20 mouse cellular contexts compared by ENCODE assay signal in genomic region chr13:19462966-19463365, GRCm38 (mm10).
DNase-seq lines count a peak whose midpoint lies in the region; ATAC-seq and TF ChIP-seq lines count a peak whose summit lies in the region.
"Had no signal": no experiment of that assay in that cellular context is flagged by ENCODE, and none has a peak within 500 bp of the region (broad histone marks: within the 10 kb centered on the region; RNA-seq: fewer than 3 reads in every experiment).

No protein-coding gene starts in this region.

- no peaks in the 10 kb centered on the region for H3K27me3 ChIP-seq in CH12.LX (replicated peaks)
- H3K27me3 ChIP-seq in hindbrain, embryonic 12.5 days: no peaks in the 10 kb centered on the region
- H3K27me3 ChIP-seq: embryonic facial prominence, embryonic 12.5 days had no signal

- in situ Hi-C loops in CH12.LX (cut with MboI; ENCODE audit: low pct_ligation_motif_present, low pct_unique_long_range_greater_than_20kb, low sequenced_read_pairs): no loop called here

- TF ChIP-seq POLR2A in CH12.LX (IDR thresholded peaks at IDR 0.05; ENCODE audit: low read depth, low read length): no peak

- dilution Hi-C loops in CH12.LX (cut with MboI; ENCODE audit: extremely low pct_ligation_motif_present, extremely low pct_unique_long_range_greater_than_20kb, low sequenced_read_pairs): no loop called here

- no peak for DNase-seq in layer of hippocampus, adult 2 months (ENCODE audit: low spot score in 2 of 2)
- no peak for DNase-seq in layer of hippocampus, adult 8-10 months (ENCODE audit: low spot score in 2 of 2)
- peak; percentile 24 for DNase-seq in 416B (ENCODE audit: low read depth)
- no peak for DNase-seq in CH12.LX (ENCODE audit: extremely low read depth)
- DNase-seq in ZHBTc4 (ENCODE audit: low read depth, low spot score): peak; percentile 30
- no peak for DNase-seq in B cell, adult 2 months
- DNase-seq: adrenal gland, postnatal 10 days; cerebellum, postnatal 10 days; gastrocnemius, postnatal 36 days; kidney, adult 8-10 months; kidney, postnatal 25 days; lung, postnatal 36 days; right cerebral cortex, adult 18-20 months had no signal

- no peak overlapping the region for H3K9ac ChIP-seq in CH12.LX (ENCODE audit: insufficient read depth, low read depth)
- no peak overlapping the region for H3K9ac ChIP-seq in hindbrain, embryonic 12.5 days
- H3K9ac ChIP-seq: embryonic facial prominence, embryonic 12.5 days had no signal

- H3K36me3 ChIP-seq in CH12.LX (replicated peaks in 1 of 2; ENCODE audit: control insufficient read depth in 1 of 2, insufficient read depth in 1 of 2, low read length in 1 of 2): no peaks in the 10 kb centered on the region
- H3K36me3 ChIP-seq in hindbrain, embryonic 12.5 days: no peaks in the 10 kb centered on the region
- H3K36me3 ChIP-seq: embryonic facial prominence, embryonic 12.5 days; hindbrain, embryonic 10.5 days; midbrain, embryonic 10.5 days had no signal

- no peak for TF ChIP-seq EP300 in CH12.LX (IDR thresholded peaks at IDR 0.05; ENCODE audit: low read length)

- peak; percentile 27 for TF ChIP-seq RAD21 in CH12.LX (IDR thresholded peaks at IDR 0.05; ENCODE audit: low read depth, low read length)

- no peaks in the 10 kb centered on the region for H3K79me2 ChIP-seq in CH12.LX (replicated peaks; ENCODE audit: control insufficient read depth, extremely low read depth, insufficient read depth, poor library complexity, severe bottlenecking)

- WGBS in hindbrain, embryonic 12.5 days: 96% methylated on average over 2 of the region's 2 CpGs

- H3K27ac ChIP-seq in layer of hippocampus, adult 2 months: no peak overlapping the region
- H3K27ac ChIP-seq in CH12.LX (ENCODE audit: insufficient read depth, low read depth): no peak overlapping the region
- no peak overlapping the region for H3K27ac ChIP-seq in hindbrain, embryonic 12.5 days
- H3K27ac ChIP-seq: embryonic facial prominence, embryonic 12.5 days; hindbrain, embryonic 10.5 days; midbrain, embryonic 10.5 days had no signal

- H3K9me3 ChIP-seq in CH12.LX (replicated peaks; ENCODE audit: low read length): peaks cover 2% of the 10 kb centered on the region
- H3K9me3 ChIP-seq in hindbrain, embryonic 12.5 days (replicated peaks): no peaks in the 10 kb centered on the region
- H3K9me3 ChIP-seq: embryonic facial prominence, embryonic 12.5 days; hindbrain, embryonic 10.5 days; midbrain, embryonic 10.5 days had no signal

- no peak overlapping the region for H3K4me2 ChIP-seq in CH12.LX (ENCODE audit: insufficient read depth, low read depth, poor library complexity, severe bottlenecking)
- H3K4me2 ChIP-seq in hindbrain, embryonic 12.5 days (replicated peaks): no peak overlapping the region
- H3K4me2 ChIP-seq: embryonic facial prominence, embryonic 12.5 days had no signal

- no peak for ATAC-seq in hindbrain, embryonic 12.5 days (ENCODE audit: low FRiP score)
- ATAC-seq: activated CD4-positive, CD25-positive, alpha-beta regulatory T cell, adult 4 months; CD4-positive, CD25-positive, alpha-beta regulatory T cell, adult 4 months; forebrain, embryonic 14.5 days had no signal

- H3K4me3 ChIP-seq in layer of hippocampus, adult 2 months: no peak overlapping the region
- H3K4me3 ChIP-seq in CH12.LX (replicated peaks in 1 of 3; ENCODE audit: low read depth in 2 of 3, low read length in 2 of 3, poor library complexity in 1 of 3): no peak overlapping the region
- no peak overlapping the region for H3K4me3 ChIP-seq in hindbrain, embryonic 12.5 days
- H3K4me3 ChIP-seq: embryonic facial prominence, embryonic 12.5 days; hindbrain, embryonic 10.5 days; midbrain, embryonic 10.5 days had no signal

- H3K4me1 ChIP-seq in CH12.LX (ENCODE audit: control insufficient read depth in 1 of 2, insufficient read depth in 2 of 2): no peaks in the 10 kb centered on the region
- H3K4me1 ChIP-seq in hindbrain, embryonic 12.5 days: no peaks in the 10 kb centered on the region
- H3K4me1 ChIP-seq: embryonic facial prominence, embryonic 12.5 days; hindbrain, embryonic 10.5 days had no signal

- peak; percentile 36 for TF ChIP-seq CTCF in layer of hippocampus, adult 2 months (conservative IDR thresholded peaks at IDR 0.05)
- peak in 1 of 2 experiments; percentile 33; a peak in 2 of 4 replicates for TF ChIP-seq CTCF in CH12.LX (conservative IDR thresholded peaks at IDR 0.05 in 1 of 2, IDR thresholded peaks at IDR 0.05 in 1 of 2; ENCODE audit: low read depth in 2 of 2, low read length in 2 of 2)

TF ChIP-seq in CH12.LX, 34 proteins besides CTCF, POLR2A, EP300 and RAD21:
- TF ChIP-seq MYC (IDR thresholded peaks at IDR 0.05; ENCODE audit: low read depth, low read length) (no peak), SMC3 (IDR thresholded peaks at IDR 0.05; ENCODE audit: low read depth, low read length) (peak; percentile 23; the same call in 1 of the 2 replicates)

Comparison
In these comparisons a context has a peak if more than half of its experiments do, and no peak if none do; other contexts are left out.
1. DNase-seq: peak in 416B (single experiment) and ZHBTc4 (single experiment); none in layer of hippocampus, adult 2 months (0 of 2), layer of hippocampus, adult 8-10 months (0 of 2), CH12.LX (single experiment) and B cell, adult 2 months (0 of 2).